Mouse (Mus musculus) limb, embryonic 14.5 days (tissue): Measurements from ENCODE around the gene Gcnt2. TPM values are rescaled to one million over a fixed set of nuclear protein-coding genes. Genes with fewer than 3 reads are reported as not detected.
"Not testable (repeated sequence)": the region's sequence is repeated elsewhere in the genome, so short reads cannot be mapped to it uniquely, and the experiment has no call there.

Source experiments
- ATAC-seq: fragments of 200-750 bp; cut with Nextera tagmentation; 2 replicates; pipeline ENCODE4 v1.8.0; 2017; ENCODE audit warnings: low read depth, moderate number of reproducible peaks, moderate TSS enrichment; ENCODE audit not compliant: low FRiP score
- DNase-seq: peaks from one replicate; pipeline ENCODE4 v3.0.0-alpha.2; 2015; ENCODE audit warnings: low spot score
- H3K27ac ChIP-seq: fragments of 300-500 bp; sonication (generic); replicated peaks from 2 replicates; pipeline ENCODE4 v1.5.1; 2014; ENCODE audit warnings: low read depth, mild to moderate bottlenecking, low read length, moderate library complexity, mixed read lengths
- H3K27me3 ChIP-seq: fragments of 300-500 bp; sonication (generic); 2 replicates; pipeline ENCODE4 v1.6.1; 2014; ENCODE audit warnings: low read length, mixed read lengths; ENCODE audit not compliant: control insufficient read depth, insufficient read depth
- H3K36me3 ChIP-seq: fragments of 300-500 bp; sonication (generic); 2 replicates; pipeline ENCODE4 v1.6.1; 2014; ENCODE audit warnings: mild to moderate bottlenecking, low read length, moderate library complexity, mixed read lengths; ENCODE audit not compliant: control insufficient read depth, insufficient read depth
- H3K4me1 ChIP-seq: fragments of 300-500 bp; sonication (generic); 2 replicates; pipeline ENCODE4 v1.6.1; 2014; ENCODE audit warnings: antibody characterized with exemption, low read length, mixed read lengths; ENCODE audit not compliant: control insufficient read depth, insufficient read depth
- H3K4me2 ChIP-seq: fragments of 300-500 bp; sonication (generic); replicated peaks from 2 replicates; pipeline ENCODE4 v1.6.1; 2014; ENCODE audit warnings: low read depth, mild to moderate bottlenecking, low read length, moderate library complexity; ENCODE audit not compliant: severe bottlenecking
- H3K4me3 ChIP-seq: fragments of 300-500 bp; sonication (generic); replicated peaks from 2 replicates; pipeline ENCODE4 v1.5.1; 2014; ENCODE audit warnings: low read length
- H3K9ac ChIP-seq: fragments of 300-500 bp; sonication (generic); 2 replicates; pipeline ENCODE4 v1.6.1; 2014; ENCODE audit warnings: mild to moderate bottlenecking, low read depth, low read length, moderate library complexity; ENCODE audit not compliant: severe bottlenecking
- H3K9me3 ChIP-seq: fragments of 300-500 bp; sonication (generic); 2 replicates; pipeline ENCODE4 v1.6.1; 2016; ENCODE audit warnings: low read length; ENCODE audit not compliant: control insufficient read depth
- POLR2A ChIP-seq: fragments of 200-500 bp; IDR thresholded peaks from 2 replicates; pipeline ENCODE4 v1.8.0; 2012; ENCODE audit warnings: inconsistent platforms, mild to moderate bottlenecking, moderate library complexity, borderline replicate concordance; ENCODE audit not compliant: insufficient read depth, insufficient read length; ENCODE audit errors: extremely low read depth
- WGBS: fragments of 180-500 bp; shearing (Covaris S2); extraction: QIAGEN DNeasy Blood & Tissue Kit; methylation state at CpG from one replicate; pipeline ENCODE4 v1.1.7; 2014; 5-methylcytosine and 5-hydroxymethylcytosine counted together
- polyA plus RNA-seq, 2 experiments: library from polyadenylated mRNA; depleted of rRNA in 1 of 2; stranded (reverse) in 1 of 2; unstranded in 1 of 2; fragments of >200 nt; fragmentation: Nextera tagmentation in 1 of 2; extraction: Ambion mirVana in 1 of 2; gene quantifications; 2 replicates each; pipeline versions ENCODE4 v1.2.1 to v1.2.3; 2012 to 2014

Gene Gcnt2
- polyA plus RNA-seq, 2 experiments, result 1.7 to 2.5 TPM

DNA sequence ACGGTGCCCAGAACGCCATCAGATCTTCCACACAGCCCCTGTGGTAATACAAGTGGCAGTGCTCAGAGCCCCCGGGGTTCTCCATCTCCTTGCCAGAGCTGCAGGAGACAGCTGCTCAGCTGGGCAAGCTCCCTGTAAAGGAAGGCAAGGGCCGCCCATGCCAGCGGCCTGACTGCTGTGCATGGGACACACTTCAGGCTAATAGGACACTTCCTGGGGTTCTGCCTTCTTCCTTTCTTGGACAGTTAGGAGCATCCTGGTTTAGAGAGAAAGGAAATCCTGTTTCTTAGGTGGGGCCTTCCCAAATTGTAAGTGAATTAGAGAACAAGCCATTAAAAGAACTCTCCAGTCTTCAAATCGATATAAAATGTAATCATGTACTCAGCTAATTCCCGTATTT lies 32.5 kb downstream of the Gcnt2 start:
- no peaks in the 10 kb centered on the region for H3K9me3 ChIP-seq
- no peak for TF ChIP-seq POLR2A
- H3K4me1 ChIP-seq, result no peaks in the 10 kb centered on the region
- WGBS, result 80% methylated on average over 7 of the region's 7 CpGs
- H3K27me3 ChIP-seq, result no peaks in the 10 kb centered on the region
- H3K4me3 ChIP-seq, result no peak overlapping the region
- no peak overlapping the region for H3K4me2 ChIP-seq
- ATAC-seq, result no peak
- no peak for DNase-seq
- no peak overlapping the region for H3K27ac ChIP-seq
- no peaks in the 10 kb centered on the region for H3K36me3 ChIP-seq
- no peak overlapping the region for H3K9ac ChIP-seq

DNA sequence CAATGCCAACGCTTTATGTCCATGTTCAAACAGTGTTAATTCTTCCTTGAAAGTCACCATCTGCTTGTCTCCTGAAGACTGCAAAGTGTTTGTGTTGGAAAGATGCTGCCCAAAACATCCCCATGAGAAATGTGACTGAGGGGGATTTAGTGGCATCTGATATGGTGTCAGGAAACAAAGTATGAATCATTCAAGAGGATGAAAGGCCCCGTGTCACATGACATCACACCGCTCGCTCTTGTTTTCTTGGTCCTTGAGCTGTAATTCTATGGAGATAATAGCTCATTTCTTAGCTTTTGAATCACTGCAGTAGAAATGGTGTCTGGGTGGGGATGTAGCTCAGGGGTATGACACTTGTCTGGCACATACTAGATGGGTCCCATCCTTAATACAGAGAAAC lies 33.0 kb downstream of the Gcnt2 start:
- H3K36me3 ChIP-seq, result no peaks in the 10 kb centered on the region
- H3K27ac ChIP-seq, result no peak overlapping the region
- no peaks in the 10 kb centered on the region for H3K4me1 ChIP-seq
- H3K4me2 ChIP-seq, result no peak overlapping the region
- no peaks in the 10 kb centered on the region for H3K27me3 ChIP-seq
- 75% methylated on average over 4 of the region's 4 CpGs for WGBS
- DNase-seq, result no peak
- no peak overlapping the region for H3K4me3 ChIP-seq
- no peak for TF ChIP-seq POLR2A
- no peaks in the 10 kb centered on the region for H3K9me3 ChIP-seq
- no peak for ATAC-seq
- no peak overlapping the region for H3K9ac ChIP-seq

DNA sequence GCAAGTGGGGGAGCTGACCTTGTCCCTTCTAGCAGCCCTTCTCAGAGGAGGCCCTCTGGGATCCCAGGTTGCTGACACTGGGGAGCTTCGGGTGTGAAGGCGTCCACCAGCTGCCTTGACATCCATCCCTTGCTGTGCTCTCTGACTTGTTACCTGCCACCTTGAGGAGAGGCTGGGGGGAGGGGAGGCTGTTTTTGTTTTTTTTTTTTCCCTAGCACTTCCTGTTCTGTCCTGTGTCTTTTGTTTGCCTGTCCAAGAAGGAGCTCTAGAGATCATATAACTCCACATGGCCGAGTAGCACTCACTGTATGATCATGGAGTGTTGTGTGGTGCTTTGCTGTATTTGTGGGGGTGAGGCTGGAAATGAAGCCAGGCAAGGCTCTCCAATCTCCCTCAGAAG lies 34.0 kb downstream of the Gcnt2 start:
- H3K4me2 ChIP-seq, result no peak overlapping the region
- no peaks in the 10 kb centered on the region for H3K27me3 ChIP-seq
- no peaks in the 10 kb centered on the region for H3K36me3 ChIP-seq
- no peak overlapping the region for H3K9ac ChIP-seq
- H3K9me3 ChIP-seq, result no peaks in the 10 kb centered on the region
- TF ChIP-seq POLR2A, result no peak
- no peak overlapping the region for H3K4me3 ChIP-seq
- DNase-seq (no peak), ATAC-seq (no peak)
- WGBS, result 67% methylated on average over 3 of the region's 3 CpGs
- no peaks in the 10 kb centered on the region for H3K4me1 ChIP-seq
- H3K27ac ChIP-seq, result no peak overlapping the region

GRCm38 (mm10) chr13:40898049-40898690 lies 38.6 kb downstream of the Gcnt2 start:
- H3K27ac ChIP-seq, H3K4me1 ChIP-seq, DNase-seq, H3K9ac ChIP-seq, H3K4me2 ChIP-seq, H3K27me3 ChIP-seq, ATAC-seq, H3K9me3 ChIP-seq, H3K4me3 ChIP-seq, H3K36me3 ChIP-seq: not testable (repeated sequence)
- WGBS, result 84% methylated on average over 11 of the region's 14 CpGs

GRCm38 (mm10) chr13:40898698-40899097 lies 39.1 kb downstream of the Gcnt2 start:
- 73% methylated on average over 4 of the region's 4 CpGs for whole genome bisulfite sequencing
- Histone ChIP-seq H3K27ac (no peak overlapping the region), H3K4me3 (no peak overlapping the region), H3K4me1 (no peaks in the 10 kb centered on the region), H3K9ac (no peak overlapping the region), H3K27me3 (no peaks in the 10 kb centered on the region), H3K4me2 (no peak overlapping the region), H3K9me3 (no peaks in the 10 kb centered on the region), H3K36me3 (no peaks in the 10 kb centered on the region)
- DNase-seq, result no peak
- ATAC-seq, result no peak
- no peak for TF ChIP-seq POLR2A
